Mouse (Mus musculus) layer of hippocampus, adult 6 months (tissue): ENCODE measurements around the gene Olfr372. TPM values are rescaled to one million over a fixed set of nuclear protein-coding genes. Genes with fewer than 3 reads are reported as not detected.

ENCODE experiments used
- long read RNA-seq, 2 experiments: library from polyadenylated mRNA; unstranded; transcript quantifications; one replicate each; pipeline ENCODE4 v2.0.0; 2019 to 2020
- polyA plus RNA-seq: library from polyadenylated mRNA; unstranded; fragments of <200 nt; fragmentation: Nextera tagmentation; gene quantifications from 2 replicates; pipeline ENCODE4 v1.2.3, GENCODE M21; 2021

Gene Olfr372
- not detected in 2 replicates for polyA plus RNA-seq
- long read RNA-seq, experiment 1 = 0 reads
- long read RNA-seq, experiment 2 = 0 reads

GRCm38 (mm10) chr8:72040918-72041317 lies at the start of gene Olfr372:
Gene Olfr372, plus strand, starts transcription at chr8:72041218.

GRCm38 (mm10) chr8:72009473-72009872 lies 31.5 kb upstream of the Olfr372 start, which contains the start of gene Cyp4f18:
Gene Cyp4f18, minus strand, starts transcription at chr8:72009626.

GRCm38 (mm10) chr8:72082877-72083276 lies 41.9 kb downstream of the Olfr372 start, which contains the start of gene Olfr373:
Gene Olfr373, plus strand, starts transcription at chr8:72083177.

GRCm38 (mm10) chr8:72106740-72107139 lies 65.7 kb downstream of the Olfr372 start, which contains the start of gene Olfr374:
Gene Olfr374, plus strand, starts transcription at chr8:72107040.

Other genes with a start within 250 kb of the Olfr372 start
- gene Zfp709, start 159.2 kb upstream of the Olfr372 start, polyA plus RNA-seq = 3.2 and 3.5 TPM in 2 replicates
- 1.8 and 2.6 TPM in 2 replicates for gene Zfp882, start 132.6 kb upstream of the Olfr372 start, polyA plus RNA-seq
- 12.5 and 14.8 TPM in 2 replicates for gene Zfp617, start 132.6 kb upstream of the Olfr372 start, polyA plus RNA-seq
- gene Zfp961, start 90.2 kb upstream of the Olfr372 start, polyA plus RNA-seq = 10.0 and 12.2 TPM in 2 replicates
- 0.30 TPM in 1 of 2 replicates, not detected in the other for gene Cyp4f18, start 31.6 kb upstream of the Olfr372 start, polyA plus RNA-seq
- gene Olfr373, start 42.0 kb downstream of the Olfr372 start, polyA plus RNA-seq = not detected in 2 replicates
- gene Olfr374, start 65.8 kb downstream of the Olfr372 start, polyA plus RNA-seq = not detected in 2 replicates
- 25.5 and 26.8 TPM in 2 replicates for gene Tpm4, start 93.8 kb downstream of the Olfr372 start, polyA plus RNA-seq
- gene Rab8a, start 120.0 kb downstream of the Olfr372 start, polyA plus RNA-seq = 50.2 and 54.8 TPM in 2 replicates
- gene Hsh2d, start 148.4 kb downstream of the Olfr372 start, polyA plus RNA-seq = not detected in 2 replicates
- gene Cib3, start 171.6 kb downstream of the Olfr372 start, polyA plus RNA-seq = not detected in 2 replicates
- not detected in 2 replicates for gene Gm11034, start 172.4 kb downstream of the Olfr372 start, polyA plus RNA-seq
- 54.1 and 54.6 TPM in 2 replicates for gene Fam32a, start 178.5 kb downstream of the Olfr372 start, polyA plus RNA-seq
- 92.6 and 104 TPM in 2 replicates for gene Ap1m1, start 198.8 kb downstream of the Olfr372 start, polyA plus RNA-seq